Mouse (Mus musculus) MEL (cell line): ENCODE data around the gene Cyp2d26. TPM values are rescaled to one million over a fixed set of nuclear protein-coding genes. Genes with fewer than 3 reads are reported as not detected.

Experiments used
- DNase-seq: peaks from one replicate; pipeline ENCODE4 v3.0.0; 2011; ENCODE audit warnings: low read depth, low spot score
- H3K27ac ChIP-seq: 2 replicates; pipeline ENCODE4 v1.5.1; 2012; ENCODE audit warnings: low read depth, mild to moderate bottlenecking, control low read depth, low read length, moderate library complexity; ENCODE audit not compliant: control insufficient read depth
- H3K27me3 ChIP-seq, 2 experiments: fragments of 150-350 bp in 1 of 2; sonication (generic) in 1 of 2; 2 replicates each; pipeline ENCODE4 v1.6.1; 2012; ENCODE audit warnings: low read length in 2 of 2, mild to moderate bottlenecking in 2 of 2, improper control_type of control experiment in 1 of 2, moderate library complexity in 1 of 2; ENCODE audit not compliant: insufficient read depth in 2 of 2, control insufficient read depth in 1 of 2
- H3K36me3 ChIP-seq, 2 experiments: 2 replicates each; pipeline ENCODE4 v1.6.1; 2012 to 2014; ENCODE audit warnings: low read length in 2 of 2, improper control_type of control experiment in 1 of 2, inconsistent platforms in 1 of 2, mild to moderate bottlenecking in 1 of 2; ENCODE audit not compliant: insufficient read depth in 2 of 2, control insufficient read depth in 1 of 2
- H3K4me1 ChIP-seq, 2 experiments: fragments of 150-350 bp in 1 of 2; sonication (generic) in 1 of 2; 2 replicates each; pipeline ENCODE4 v1.6.1; 2012; ENCODE audit warnings: low read length in 2 of 2, improper control_type of control experiment in 1 of 2, mild to moderate bottlenecking in 1 of 2; ENCODE audit not compliant: insufficient read depth in 2 of 2, control insufficient read depth in 1 of 2
- H3K4me3 ChIP-seq, 2 experiments: fragments of 150-350 bp in 1 of 2; sonication (generic) in 1 of 2; 2 replicates each; pipeline ENCODE4 v1.5.1; 2012; ENCODE audit warnings: low read depth in 2 of 2, low read length in 2 of 2, mild to moderate bottlenecking in 2 of 2, moderate library complexity in 2 of 2, control low read depth in 1 of 2, improper control_type of control experiment in 1 of 2; ENCODE audit not compliant: control insufficient read depth in 1 of 2, insufficient read depth in 1 of 2
- H3K79me2 ChIP-seq: 2 replicates; pipeline ENCODE4 v1.6.1; 2012; ENCODE audit warnings: mild to moderate bottlenecking, low read length, moderate library complexity; ENCODE audit not compliant: control insufficient read depth, poor library complexity, insufficient read depth
- H3K9ac ChIP-seq: 2 replicates; pipeline ENCODE4 v1.6.1; 2012; ENCODE audit warnings: low read depth, mild to moderate bottlenecking, control low read depth, low read length, moderate library complexity; ENCODE audit not compliant: control insufficient read depth, poor library complexity, severe bottlenecking
- H3K9me3 ChIP-seq: fragments of 150-350 bp; sonication (generic); replicated peaks from 2 replicates; pipeline ENCODE4 v1.6.1; 2012; ENCODE audit warnings: mild to moderate bottlenecking, low read length, improper control_type of control experiment, moderate library complexity; ENCODE audit not compliant: insufficient read depth
- CHD1 ChIP-seq: IDR thresholded peaks from 2 replicates; pipeline ENCODE4 v1.6.1; 2012; ENCODE audit warnings: low read depth, mild to moderate bottlenecking, inconsistent platforms, low read length, improper control_type of control experiment
- CHD2 ChIP-seq: IDR thresholded peaks from 2 replicates; pipeline ENCODE4 v1.6.1; 2011; ENCODE audit warnings: low read length, improper control_type of control experiment
- E2F4 ChIP-seq: IDR thresholded peaks from 2 replicates; pipeline ENCODE4 v1.6.1; 2011; ENCODE audit warnings: low read depth, low read length, improper control_type of control experiment, borderline replicate concordance
- GATA1 ChIP-seq: IDR thresholded peaks from 2 replicates; pipeline ENCODE4 v1.6.1; 2011; ENCODE audit warnings: low read depth, low read length, improper control_type of control experiment
- HCFC1 ChIP-seq: IDR thresholded peaks from 2 replicates; pipeline ENCODE4 v1.6.1; 2012; ENCODE audit warnings: low read depth, mild to moderate bottlenecking, inconsistent platforms, low read length, improper control_type of control experiment, moderate library complexity
- JUND ChIP-seq: IDR thresholded peaks from 2 replicates; pipeline ENCODE4 v1.6.1; 2011; ENCODE audit warnings: low read depth, mild to moderate bottlenecking, improper control_type of control experiment, low read length
- MAFK ChIP-seq: IDR thresholded peaks from 2 replicates; pipeline ENCODE4 v1.6.1; 2011; ENCODE audit warnings: low read depth, mild to moderate bottlenecking, low read length, improper control_type of control experiment, borderline replicate concordance
- MAX ChIP-seq: IDR thresholded peaks from 2 replicates; pipeline ENCODE4 v1.6.1; 2011; ENCODE audit warnings: low read length, improper control_type of control experiment
- MEF2A ChIP-seq: IDR thresholded peaks from 2 replicates; pipeline ENCODE4 v1.6.1; 2014; ENCODE audit warnings: low read depth, mild to moderate bottlenecking, inconsistent platforms, low read length, improper control_type of control experiment; ENCODE audit not compliant: poor library complexity, insufficient replicate concordance, severe bottlenecking; ENCODE audit errors: extremely low read depth
- MXI1 ChIP-seq: IDR thresholded peaks from 2 replicates; pipeline ENCODE4 v1.6.1; 2011; ENCODE audit warnings: mild to moderate bottlenecking, low read depth, low read length, improper control_type of control experiment
- MYB ChIP-seq: IDR thresholded peaks from 2 replicates; pipeline ENCODE4 v1.6.1; 2011; ENCODE audit warnings: mild to moderate bottlenecking, low read depth, low read length, improper control_type of control experiment
- MYC ChIP-seq: IDR thresholded peaks from 2 replicates; pipeline ENCODE4 v1.6.1; 2011; ENCODE audit warnings: low read depth, mild to moderate bottlenecking, low read length, improper control_type of control experiment, moderate library complexity
- NELFE ChIP-seq: IDR thresholded peaks from 2 replicates; pipeline ENCODE4 v1.6.1; 2011; ENCODE audit warnings: low read depth, low read length, improper control_type of control experiment
- NRF1 ChIP-seq: IDR thresholded peaks from 2 replicates; pipeline ENCODE4 v1.6.1; 2014; ENCODE audit warnings: low read depth, mild to moderate bottlenecking, inconsistent platforms, low read length, improper control_type of control experiment, moderate library complexity; ENCODE audit not compliant: poor library complexity, insufficient read depth, severe bottlenecking
- POLR2A ChIP-seq, 2 experiments: IDR thresholded peaks; 2 replicates each; pipeline ENCODE4 v1.6.1; 2011 to 2012; ENCODE audit warnings: low read length in 2 of 2, mild to moderate bottlenecking in 2 of 2, control low read depth in 1 of 2, improper control_type of control experiment in 1 of 2, low read depth in 1 of 2, moderate library complexity in 1 of 2; ENCODE audit not compliant: control insufficient read depth in 1 of 2, insufficient read depth in 1 of 2, poor library complexity in 1 of 2
- RAD21 ChIP-seq: IDR thresholded peaks from 2 replicates; pipeline ENCODE4 v1.6.1; 2011; ENCODE audit warnings: mild to moderate bottlenecking, low read depth, low read length, improper control_type of control experiment
- TAL1 ChIP-seq: IDR thresholded peaks from 2 replicates; pipeline ENCODE4 v1.6.1; 2012; ENCODE audit warnings: mild to moderate bottlenecking, inconsistent platforms, low read length, moderate library complexity, mixed read lengths
- TBP ChIP-seq: IDR thresholded peaks from 2 replicates; pipeline ENCODE4 v1.8.0; 2011; ENCODE audit warnings: low read depth, low read length, improper control_type of control experiment
- ZC3H11A ChIP-seq: IDR thresholded peaks from 2 replicates; pipeline ENCODE4 v1.6.1; 2012; ENCODE audit warnings: low read depth, mild to moderate bottlenecking, inconsistent platforms, low read length, improper control_type of control experiment
- ZKSCAN1 ChIP-seq: IDR thresholded peaks from 2 replicates; pipeline ENCODE4 v1.6.1; 2012; ENCODE audit warnings: low read depth, mild to moderate bottlenecking, inconsistent platforms, low read length, improper control_type of control experiment, moderate library complexity
- ZNF384 ChIP-seq: IDR thresholded peaks from 2 replicates; pipeline ENCODE4 v1.6.1; 2012; ENCODE audit warnings: low read depth, mild to moderate bottlenecking, inconsistent platforms, low read length, improper control_type of control experiment
- polyA plus RNA-seq, 2 experiments: library from polyadenylated mRNA; stranded (reverse) in 1 of 2; unstranded in 1 of 2; fragments of >175 nt in 1 of 2; fragments of >200 nt in 1 of 2; gene quantifications; 2 replicates each; pipeline versions ENCODE4 v1.2.1 to v1.2.4; 2012; ENCODE audit warnings: low replicate concordance in 2 of 2, low read depth in 1 of 2; ENCODE audit not compliant: insufficient read length in 2 of 2, insufficient read depth in 1 of 2, missing spikeins in 1 of 2
- total RNA-seq: library from RNA; depleted of rRNA; stranded (reverse); fragments of 300-350 nt; gene quantifications from 2 replicates; pipeline ENCODE4 v1.2.3, GENCODE M21; 2012

Gene Cyp2d26
- total and polyA plus RNA-seq, 3 experiments = not detected

DNA sequence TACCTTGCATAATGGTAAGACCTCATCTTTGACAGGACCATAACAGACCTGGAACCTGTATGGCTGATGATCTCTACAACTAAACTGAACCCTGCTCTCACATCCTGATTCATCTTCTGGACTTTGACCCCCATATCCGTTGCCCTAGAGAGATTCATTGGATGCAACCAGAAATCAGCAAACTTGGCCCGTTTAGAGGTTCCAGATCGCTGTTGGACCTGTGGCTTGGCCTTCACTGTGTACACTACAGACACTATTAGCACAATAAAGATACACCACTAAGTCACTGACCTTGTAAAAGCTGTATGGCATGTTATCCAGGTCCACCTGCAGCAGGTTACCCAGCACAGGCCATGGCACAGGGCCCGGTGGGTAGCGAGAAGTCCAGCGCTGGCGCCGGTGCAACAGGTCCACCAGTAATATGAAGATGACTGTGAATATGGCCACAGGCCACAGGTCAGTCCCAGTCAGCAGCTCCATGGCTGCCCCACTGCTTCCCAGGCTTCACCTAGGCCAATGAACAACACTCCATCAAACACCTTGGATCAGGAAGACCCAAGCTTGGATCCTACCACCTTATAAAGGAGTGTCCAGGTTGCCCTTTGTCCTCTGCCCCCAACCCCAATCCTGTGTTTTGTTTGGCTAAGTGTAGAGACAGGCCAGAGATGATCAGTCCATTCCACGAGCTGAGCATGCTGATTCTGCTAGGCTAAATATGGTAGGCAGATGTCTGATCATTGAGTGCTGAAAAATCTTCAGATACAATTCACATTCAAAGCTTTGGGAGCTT, 30.3 kb downstream of the Cyp2d26 start, which contains the start of gene Cyp2d40:
Gene Cyp2d40, minus strand, starts transcription at position 553 of the 790 bp plus-strand sequence.
- no peak for DNase-seq
- H3K4me1 ChIP-seq = no peaks in the 10 kb centered on the region
- TF ChIP-seq NRF1 (no peak), MYC (no peak), GATA1 (no peak), CHD2 (no peak), CHD1 (no peak), POLR2A (IDR thresholded peaks at IDR 0.05; ENCODE audit: control insufficient read depth in 1 of 2, insufficient read depth in 1 of 2, low read depth in 1 of 2, low read length in 2 of 2, poor library complexity in 1 of 2) (no peak), MXI1 (no peak), E2F4 (no peak), TAL1 (no peak), MYB (no peak), HCFC1 (no peak), MAX (no peak), ZKSCAN1 (no peak), NELFE (no peak), JUND (no peak), MEF2A (no peak), TBP (no peak), ZNF384 (no peak)
- TF ChIP-seq, all 39 proteins: peak for 0
- H3K27me3 ChIP-seq = no peaks in the 10 kb centered on the region
- H3K9me3 ChIP-seq = no peaks in the 10 kb centered on the region
- H3K4me3 ChIP-seq = no peak within 1 kb of the TSS
- no peak within 1 kb of the TSS for H3K27ac ChIP-seq
- H3K79me2 ChIP-seq = no peaks in the 10 kb centered on the region
- no peak within 1 kb of the TSS for H3K9ac ChIP-seq
- H3K36me3 ChIP-seq = no peaks in the 10 kb centered on the region

DNA sequence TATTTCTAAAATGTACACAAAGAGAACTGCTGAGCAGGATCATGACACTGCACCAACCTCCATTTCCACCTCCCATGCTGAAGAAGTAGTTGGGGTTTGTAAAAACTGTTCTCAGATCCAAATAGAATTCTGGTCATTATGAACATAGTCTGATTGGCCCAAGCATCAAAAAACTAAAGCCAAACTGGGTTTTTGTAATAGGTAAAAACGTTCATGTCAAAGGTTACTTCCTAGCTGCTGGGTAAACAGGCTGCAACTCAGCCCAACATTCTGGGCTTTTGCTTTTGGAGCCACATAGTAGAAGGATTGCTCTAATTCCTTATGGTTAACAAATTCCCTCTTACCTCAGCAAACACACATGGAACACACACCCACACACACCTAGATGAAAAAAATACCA, 46.0 kb downstream of the Cyp2d26 start:
- no peaks in the 10 kb centered on the region for H3K4me1 ChIP-seq
- no peaks in the 10 kb centered on the region for H3K79me2 ChIP-seq
- no peak overlapping the region for H3K27ac ChIP-seq
- H3K36me3 ChIP-seq = no peaks in the 10 kb centered on the region
- no peak overlapping the region for H3K4me3 ChIP-seq
- no peak for DNase-seq
- H3K27me3 ChIP-seq = peaks cover 0 to 2% of the 10 kb centered on the region in 2 experiments; a peak in 2 of 4 replicates
- no peaks in the 10 kb centered on the region for H3K9me3 ChIP-seq
- TF ChIP-seq TAL1 (no peak), MAX (no peak), RAD21 (no peak), MAFK (no peak), ZC3H11A (no peak)
- H3K9ac ChIP-seq = no peak overlapping the region
